Mouse (Mus musculus): ENCODE data around the gene Atp13a1. TPM values are rescaled to one million over a fixed set of nuclear protein-coding genes. Genes with fewer than 3 reads are reported as not detected.

Atp13a1 gene
- 34.5 and 35.8 TPM in 2 replicates for polyA plus RNA-seq (2014; fragmentation: Nextera tagmentation; extraction: Ambion mirVana)

DNA sequence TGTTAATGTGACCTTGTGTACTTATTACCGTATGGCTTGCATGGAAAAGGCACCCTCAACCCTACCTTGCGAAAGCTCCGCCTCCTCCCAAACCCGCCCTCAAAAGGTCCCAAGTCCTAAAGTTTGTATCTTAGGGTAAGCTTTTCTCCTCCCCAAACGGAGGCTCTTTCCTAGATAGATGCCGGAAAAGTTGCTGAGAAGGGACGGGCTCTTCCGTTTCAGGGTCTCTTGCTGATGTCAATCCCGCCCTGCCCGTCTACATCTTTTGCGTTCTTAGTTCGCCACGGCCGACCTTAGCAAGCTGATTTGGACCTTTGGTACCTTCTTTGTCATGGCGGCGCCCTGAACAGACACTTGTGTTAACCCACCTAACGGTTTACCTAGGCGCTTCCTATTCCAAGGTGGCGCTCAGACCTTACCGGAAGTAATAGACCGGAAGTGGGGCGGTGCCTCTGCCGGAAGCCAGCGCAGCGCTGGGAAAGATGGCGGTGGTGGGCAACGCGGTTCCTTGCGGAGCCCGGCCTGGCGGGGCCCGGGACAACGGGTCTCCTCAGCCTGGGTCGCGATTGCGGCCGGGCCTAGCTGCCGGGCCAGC lies at the start of gene Atp13a1, which contains the start of gene Zfp866:
Atp13a1 (plus strand) TSS at position 391 of the 595 bp plus-strand sequence.
Zfp866 (minus strand) TSS at position 406 of the 595 bp plus-strand sequence.
- DNase-seq (ENCODE audit: low spot score) (peak; percentile 92), ATAC-seq (ENCODE audit: low FRiP score) (peak; percentile 94)
- peak within 1 kb of the TSS; percentile 54 for H3K4me2 ChIP-seq (replicated peaks; ENCODE audit: low read depth, low read length)
- H3K9me3 ChIP-seq (ENCODE audit: control insufficient read depth, low read length): no peaks in the 10 kb centered on the region
- H3K9ac ChIP-seq (ENCODE audit: low read depth, low read length): peak within 1 kb of the TSS; percentile 98
- H3K4me1 ChIP-seq (replicated peaks; ENCODE audit: control insufficient read depth, insufficient read depth, low read length): 0 out of 2 replicates have a peak, but pooled peaks cover 2% of the 10 kb centered on the region
- peak within 1 kb of the TSS; percentile 71 for H3K27ac ChIP-seq (ENCODE audit: low read depth, low read length)
- H3K4me3 ChIP-seq (ENCODE audit: low read depth, low read length): peak within 1 kb of the TSS; percentile 100
- no peaks in the 10 kb centered on the region for H3K27me3 ChIP-seq (ENCODE audit: control insufficient read depth, insufficient read depth, low read length)
- H3K36me3 ChIP-seq (ENCODE audit: control insufficient read depth, insufficient read depth, low read length): 0 out of 2 replicates have a peak, but pooled peaks cover 3% of the 10 kb centered on the region
- WGBS: under 1% methylated on average over 36 of the region's 38 CpGs

DNA sequence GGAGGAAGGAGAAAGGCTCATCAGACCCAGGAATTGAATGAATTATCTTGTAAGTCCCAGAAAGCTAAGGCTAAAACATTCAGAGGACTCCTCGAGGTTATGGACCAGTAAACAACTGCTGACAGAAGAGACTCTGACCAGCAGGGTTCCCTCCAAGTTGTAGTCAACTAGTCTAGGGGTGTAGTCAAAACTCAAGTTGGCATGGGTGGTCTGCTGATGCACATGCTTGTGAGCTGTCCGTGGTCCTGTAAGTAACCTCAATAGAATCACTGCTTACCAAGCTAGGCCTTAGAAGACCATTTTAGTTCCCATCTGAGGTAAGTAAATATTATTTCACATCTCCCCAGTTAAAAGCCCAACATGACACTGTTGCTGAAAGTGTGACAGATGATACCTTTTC lies 49.7 kb upstream of the Atp13a1 start:
- Histone ChIP-seq H3K9me3 (ENCODE audit: control insufficient read depth, low read length) (no peaks in the 10 kb centered on the region), H3K4me2 (replicated peaks; ENCODE audit: low read depth, low read length) (no peak overlapping the region), H3K4me3 (ENCODE audit: low read depth, low read length) (no peak overlapping the region), H3K4me1 (replicated peaks; ENCODE audit: control insufficient read depth, insufficient read depth, low read length) (no peaks in the 10 kb centered on the region), H3K27ac (ENCODE audit: low read depth, low read length) (no peak overlapping the region), H3K36me3 (ENCODE audit: control insufficient read depth, insufficient read depth, low read length) (no peaks in the 10 kb centered on the region), H3K27me3 (ENCODE audit: control insufficient read depth, insufficient read depth, low read length) (no peaks in the 10 kb centered on the region), H3K9ac (ENCODE audit: low read depth, low read length) (no peak overlapping the region)
- WGBS: 82% methylated on average over 2 of the region's 2 CpGs
- DNase-seq (ENCODE audit: low spot score) (no peak), ATAC-seq (ENCODE audit: low FRiP score) (no peak)

GRCm38 (mm10) chr8:69749544-69750454 lies 41.2 kb upstream of the Atp13a1 start, which contains the start of gene Zfp963:
Zfp963 (minus strand) TSS chr8:69749970.
- Histone ChIP-seq H3K36me3 (ENCODE audit: control insufficient read depth, insufficient read depth, low read length) (no peaks in the 10 kb centered on the region), H3K27me3 (ENCODE audit: control insufficient read depth, insufficient read depth, low read length) (no peaks in the 10 kb centered on the region), H3K9ac (ENCODE audit: low read depth, low read length) (peak within 1 kb of the TSS; percentile 66), H3K4me3 (ENCODE audit: low read depth, low read length) (peak within 1 kb of the TSS; percentile 55), H3K4me1 (replicated peaks; ENCODE audit: control insufficient read depth, insufficient read depth, low read length) (no peaks in the 10 kb centered on the region), H3K27ac (ENCODE audit: low read depth, low read length) (peak within 1 kb of the TSS; percentile 94), H3K4me2 (replicated peaks; ENCODE audit: low read depth, low read length) (peak within 1 kb of the TSS; percentile 8), H3K9me3 (ENCODE audit: control insufficient read depth, low read length) (no peaks in the 10 kb centered on the region)
- ATAC-seq (ENCODE audit: low FRiP score): peak; percentile 99
- 3% methylated on average over 48 of the region's 48 CpGs for WGBS
- peak; percentile 96 for DNase-seq (ENCODE audit: low spot score)

- no peak overlapping the region for H3K4me2 ChIP-seq (replicated peaks; ENCODE audit: low read depth, low read length)
- no peak overlapping the region for H3K27ac ChIP-seq (ENCODE audit: low read depth, low read length)
- no peak overlapping the region for H3K9ac ChIP-seq (ENCODE audit: low read depth, low read length)
- no peaks in the 10 kb centered on the region for H3K27me3 ChIP-seq (ENCODE audit: control insufficient read depth, insufficient read depth, low read length)
- H3K36me3 ChIP-seq (ENCODE audit: control insufficient read depth, insufficient read depth, low read length): no peaks in the 10 kb centered on the region
- no peak for ATAC-seq (ENCODE audit: low FRiP score)
- no peaks in the 10 kb centered on the region for H3K9me3 ChIP-seq (ENCODE audit: control insufficient read depth, low read length)
- no peaks in the 10 kb centered on the region for H3K4me1 ChIP-seq (replicated peaks; ENCODE audit: control insufficient read depth, insufficient read depth, low read length)
- H3K4me3 ChIP-seq (ENCODE audit: low read depth, low read length): no peak overlapping the region
- WGBS: 88% methylated on average over 2 of the region's 2 CpGs
- no peak for DNase-seq (ENCODE audit: low spot score)
Measured at GRCm38 (mm10) chr8:69752437-69752836, 38.5 kb upstream of the Atp13a1 start.

DNA sequence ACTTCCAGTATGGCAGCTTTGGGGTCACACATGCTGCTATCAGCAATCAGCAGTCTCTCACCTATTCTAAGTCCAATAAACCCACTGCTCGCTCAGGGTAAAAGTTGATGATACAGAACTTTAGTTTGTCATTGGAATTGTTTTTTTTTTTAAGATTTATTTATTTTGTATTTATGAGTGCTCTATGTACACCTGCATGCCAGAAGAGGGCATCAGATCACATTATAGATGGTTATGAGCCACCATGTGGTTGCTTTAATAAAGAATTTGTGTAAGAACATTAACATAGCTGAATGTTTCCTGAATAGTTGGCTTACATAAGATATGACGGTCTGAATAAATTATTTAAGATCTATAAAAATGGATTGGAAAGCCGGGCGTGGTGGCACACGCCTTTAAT lies 32.6 kb upstream of the Atp13a1 start:
- Histone ChIP-seq H3K9ac (ENCODE audit: low read depth, low read length) (no peak overlapping the region), H3K4me3 (ENCODE audit: low read depth, low read length) (no peak overlapping the region), H3K27me3 (ENCODE audit: control insufficient read depth, insufficient read depth, low read length) (no peaks in the 10 kb centered on the region), H3K9me3 (ENCODE audit: control insufficient read depth, low read length) (no peaks in the 10 kb centered on the region), H3K4me2 (replicated peaks; ENCODE audit: low read depth, low read length) (no peak overlapping the region), H3K36me3 (ENCODE audit: control insufficient read depth, insufficient read depth, low read length) (0 out of 2 replicates have a peak, but pooled peaks cover 5% of the 10 kb centered on the region), H3K27ac (ENCODE audit: low read depth, low read length) (no peak overlapping the region), H3K4me1 (replicated peaks; ENCODE audit: control insufficient read depth, insufficient read depth, low read length) (no peaks in the 10 kb centered on the region)
- WGBS: 97% methylated on average over 5 of the region's 5 CpGs
- DNase-seq (ENCODE audit: low spot score) (no peak), ATAC-seq (ENCODE audit: low FRiP score) (no peak)

DNA sequence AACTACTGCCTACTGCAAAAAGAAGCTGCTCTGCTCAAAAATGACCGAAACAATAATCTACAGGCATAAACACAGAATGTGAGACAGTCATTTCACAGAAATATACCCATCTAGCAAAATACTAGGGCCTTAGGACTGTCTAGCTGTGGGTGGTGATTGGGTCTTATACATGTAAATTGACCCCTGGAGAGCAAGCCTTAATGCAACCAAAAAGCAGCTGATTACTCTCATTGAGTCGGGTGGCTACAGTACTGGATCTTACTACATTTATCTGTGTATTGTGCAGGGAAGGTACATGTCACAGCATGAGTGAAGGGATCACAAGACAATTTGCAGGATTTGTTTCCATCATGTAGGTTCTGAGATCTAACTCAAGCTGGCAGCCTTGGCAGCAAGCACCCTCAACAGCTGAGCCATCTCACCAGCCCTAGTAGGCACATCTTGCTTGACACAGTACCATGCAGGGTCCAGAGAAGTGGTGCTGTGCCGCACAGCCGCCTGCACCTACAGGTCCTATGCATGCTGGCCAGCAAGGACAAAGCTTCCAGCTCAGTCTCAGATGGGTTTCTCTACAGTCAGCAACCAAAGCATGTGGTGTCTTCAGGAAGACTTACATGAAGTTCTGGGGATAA lies 29.0 kb upstream of the Atp13a1 start:
- DNase-seq (ENCODE audit: low spot score) (no peak), ATAC-seq (ENCODE audit: low FRiP score) (no peak)
- H3K4me1 ChIP-seq (replicated peaks; ENCODE audit: control insufficient read depth, insufficient read depth, low read length): no peaks in the 10 kb centered on the region
- H3K9me3 ChIP-seq (ENCODE audit: control insufficient read depth, low read length): no peaks in the 10 kb centered on the region
- H3K36me3 ChIP-seq (ENCODE audit: control insufficient read depth, insufficient read depth, low read length): peaks cover 28% of the 10 kb centered on the region
- H3K27me3 ChIP-seq (ENCODE audit: control insufficient read depth, insufficient read depth, low read length): no peaks in the 10 kb centered on the region
- 94% methylated on average over 4 of the region's 4 CpGs for WGBS
- H3K9ac ChIP-seq (ENCODE audit: low read depth, low read length): no peak overlapping the region
- no peak overlapping the region for H3K4me2 ChIP-seq (replicated peaks; ENCODE audit: low read depth, low read length)
- H3K27ac ChIP-seq (ENCODE audit: low read depth, low read length): no peak overlapping the region
- no peak overlapping the region for H3K4me3 ChIP-seq (ENCODE audit: low read depth, low read length)

DNA sequence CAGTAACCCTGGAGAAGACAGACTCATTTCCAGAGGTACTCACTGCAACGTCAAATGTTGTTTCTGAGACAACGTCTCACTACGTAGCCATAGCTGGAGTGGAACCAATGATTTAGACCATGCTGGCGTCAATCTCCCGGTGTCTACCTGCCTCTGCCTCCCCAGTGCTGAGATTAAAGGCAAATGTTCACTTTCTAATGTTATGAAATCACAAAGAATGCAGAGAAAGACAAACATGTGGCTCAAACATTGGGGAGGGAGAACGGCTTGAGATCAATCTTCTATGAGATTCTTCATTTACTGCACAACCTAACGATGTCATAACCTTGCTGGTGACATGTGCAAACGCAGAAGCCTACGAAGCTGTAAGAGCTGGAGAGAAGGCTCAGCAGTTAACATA lies 19.7 kb upstream of the Atp13a1 start:
- Histone ChIP-seq H3K27me3 (ENCODE audit: control insufficient read depth, insufficient read depth, low read length) (no peaks in the 10 kb centered on the region), H3K36me3 (ENCODE audit: control insufficient read depth, insufficient read depth, low read length) (peaks cover 13% of the 10 kb centered on the region), H3K4me2 (replicated peaks; ENCODE audit: low read depth, low read length) (no peak overlapping the region), H3K4me1 (replicated peaks; ENCODE audit: control insufficient read depth, insufficient read depth, low read length) (peaks cover 3% of the 10 kb centered on the region; the same call in 1 of the 2 replicates), H3K4me3 (ENCODE audit: low read depth, low read length) (no peak overlapping the region), H3K9ac (ENCODE audit: low read depth, low read length) (no peak overlapping the region), H3K27ac (ENCODE audit: low read depth, low read length) (no peak overlapping the region), H3K9me3 (ENCODE audit: control insufficient read depth, low read length) (no peaks in the 10 kb centered on the region)
- no peak for ATAC-seq (ENCODE audit: low FRiP score)
- no peak for DNase-seq (ENCODE audit: low spot score)
- WGBS: 94% methylated on average over 9 of the region's 9 CpGs

GRCm38 (mm10) chr8:69772106-69772505 lies 18.9 kb upstream of the Atp13a1 start:
- Histone ChIP-seq H3K9ac (ENCODE audit: low read depth, low read length) (no peak overlapping the region), H3K4me2 (replicated peaks; ENCODE audit: low read depth, low read length) (no peak overlapping the region)
- WGBS: 90% methylated on average over 2 of the region's 2 CpGs

More at GRCm38 (mm10) chr8:69772106-69772505, 18.9 kb upstream of the Atp13a1 start:
- DNase-seq (ENCODE audit: low spot score) (no peak), ATAC-seq (ENCODE audit: low FRiP score) (no peak)
- H3K27me3 ChIP-seq (ENCODE audit: control insufficient read depth, insufficient read depth, low read length): no peaks in the 10 kb centered on the region
- H3K27ac ChIP-seq (ENCODE audit: low read depth, low read length): no peak overlapping the region
- peaks cover 8% of the 10 kb centered on the region for H3K36me3 ChIP-seq (ENCODE audit: control insufficient read depth, insufficient read depth, low read length)
- no peak overlapping the region for H3K4me3 ChIP-seq (ENCODE audit: low read depth, low read length)
- H3K9me3 ChIP-seq (ENCODE audit: control insufficient read depth, low read length): no peaks in the 10 kb centered on the region
- H3K4me1 ChIP-seq (replicated peaks; ENCODE audit: control insufficient read depth, insufficient read depth, low read length): peaks cover 3% of the 10 kb centered on the region; the same call in 1 of the 2 replicates
